In the genomic region with DNA sequence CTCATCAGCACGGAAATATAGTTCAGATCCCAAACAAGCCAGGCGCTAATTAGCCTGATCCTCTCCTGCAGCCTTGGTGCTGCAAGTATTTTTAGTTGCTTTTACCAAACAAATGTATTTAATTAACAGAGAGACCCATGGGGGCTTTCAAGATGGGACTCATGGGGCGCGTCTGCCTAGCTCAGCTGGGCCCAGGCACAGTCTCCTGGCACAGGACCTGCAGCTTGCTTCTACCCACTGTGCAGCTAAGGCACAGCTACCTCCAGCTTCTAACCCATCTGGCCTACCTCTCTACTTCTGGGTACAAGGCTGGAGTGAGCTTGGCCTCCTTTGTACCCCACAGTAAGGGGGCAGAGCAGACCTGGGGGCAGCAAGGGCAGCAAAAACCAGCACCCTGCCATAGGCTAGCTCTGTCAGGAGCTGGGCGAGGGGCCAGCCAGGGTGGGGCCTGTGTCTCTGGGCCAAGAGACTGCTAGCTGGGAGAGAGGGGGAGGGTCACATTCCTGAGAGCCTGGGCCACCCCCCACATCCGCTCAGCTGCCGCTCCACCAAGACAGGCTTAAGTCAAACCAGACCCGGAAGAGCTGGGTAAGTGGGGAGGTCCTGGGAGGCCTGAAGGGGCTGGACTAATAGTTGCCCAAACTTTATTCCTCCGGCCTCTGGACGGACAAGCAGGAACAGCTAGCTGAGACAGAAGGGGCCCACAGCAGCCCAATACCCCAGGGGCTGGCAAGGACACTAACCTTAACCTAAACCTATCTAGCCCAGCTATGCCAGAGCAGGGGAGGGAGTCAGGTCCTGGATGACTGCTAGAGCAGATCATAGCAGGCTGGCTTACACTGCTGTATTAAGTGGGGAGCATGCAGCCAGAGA, we compare ENCODE assay signal across 8 mouse cellular contexts. TPM values are rescaled to one million over a fixed set of nuclear protein-coding genes. Genes with fewer than 3 reads are reported as not detected.
DNase-seq lines count a peak whose midpoint lies in the region; ATAC-seq and TF ChIP-seq lines count a peak whose summit lies in the region.

No protein-coding gene starts in this region.

- H3K4me2 ChIP-seq in intestine, postnatal 0 days (replicated peaks; ENCODE audit: low read depth): peak overlapping the region; percentile 32; the same call in 1 of the 2 replicates

- no peaks in the 10 kb centered on the region for H3K9me3 ChIP-seq in intestine, postnatal 0 days (ENCODE audit: control insufficient read depth)

- no peak for TF ChIP-seq CTCF in left cerebral cortex, adult 2 months (IDR thresholded peaks at IDR 0.05)
- peak; percentile 25; the same call in 1 of the 2 replicates for TF ChIP-seq CTCF in intestine, postnatal 0 days (IDR thresholded peaks at IDR 0.05; ENCODE audit: low read depth)

- intact Hi-C loops in left cerebral cortex, adult 2 months (cut with DNase I): no loop called here

- WGBS in intestine, postnatal 0 days: 44% methylated on average over 10 of the region's 10 CpGs

- H3K27ac ChIP-seq in left cerebral cortex, adult 2 months: peak overlapping the region; percentile 51
- 0 out of 2 replicates have a peak overlapping the region, but pooled peaks have one; percentile 21 for H3K27ac ChIP-seq in intestine, postnatal 0 days (ENCODE audit: low read depth, low read length)

- peaks cover 8% of the 10 kb centered on the region for H3K4me1 ChIP-seq in intestine, postnatal 0 days (replicated peaks; ENCODE audit: control insufficient read depth, insufficient read depth, low read length)

- no peak for DNase-seq in left cerebral cortex, adult 2 months (ENCODE audit: extremely low spot score in 1 of 2, low spot score in 2 of 2)
- no peak for DNase-seq in left cerebral cortex, adult 11 months (ENCODE audit: low spot score)
- DNase-seq in embryo, embryonic 9.5 days (ENCODE audit: extremely low spot score): peak; percentile 75
- peak; percentile 87 for DNase-seq in heart, adult 8-10 months (ENCODE audit: low spot score)
- peak; percentile 90 to 95 for DNase-seq in lung, adult 18-20 months
- DNase-seq in ovary, postnatal 10 days (ENCODE audit: low spot score): peak; percentile 71
- DNase-seq in layer of hippocampus, adult 9-11 months: no peak

- no peaks in the 10 kb centered on the region for H3K27me3 ChIP-seq in intestine, postnatal 0 days (replicated peaks; ENCODE audit: control insufficient read depth, insufficient read depth, low read length)

- ATAC-seq in intestine, postnatal 0 days: peak; percentile 73

- H3K36me3 ChIP-seq in intestine, postnatal 0 days (ENCODE audit: control insufficient read depth, insufficient read depth): peaks cover 48% of the 10 kb centered on the region

- no peak overlapping the region for H3K4me3 ChIP-seq in left cerebral cortex, adult 2 months
- H3K4me3 ChIP-seq in intestine, postnatal 0 days (ENCODE audit: low read depth, low read length): no peak overlapping the region

- no peak overlapping the region for H3K9ac ChIP-seq in intestine, postnatal 0 days (ENCODE audit: low read depth, low read length)

RNA-seq across cellular contexts. Expression of gene Plxna1, which starts 17.6 kb away (rescaled TPM):
- total RNA-seq in left cerebral cortex, adult 2 months (2021): 10 to 100 TPM; 61.8 to 70.3 TPM
- 10 to 100 TPM; 15.9 to 28.7 (median 20.2) TPM for total RNA-seq in heart, adult 8-10 months (2022)
- polyA plus RNA-seq in intestine, postnatal 0 days (2015; fragmentation: Nextera tagmentation; extraction: Ambion mirVana): 8.7 and 9.2 TPM in 2 replicates

Comparison
In these comparisons a context has a peak if more than half of its experiments do, and no peak if none do; other contexts are left out.
1. DNase-seq: peak in embryo, embryonic 9.5 days (single experiment), heart, adult 8-10 months (single experiment), lung, adult 18-20 months (2 of 2) and ovary, postnatal 10 days (single experiment); none in left cerebral cortex, adult 2 months (0 of 2), left cerebral cortex, adult 11 months (single experiment) and layer of hippocampus, adult 9-11 months (single experiment).